Mouse (Mus musculus): Measurements from ENCODE around the gene Pate4. TPM values are rescaled to one million over a fixed set of nuclear protein-coding genes. Genes with fewer than 3 reads are reported as not detected.
"Not testable (repeated sequence)": the region's sequence is repeated elsewhere in the genome, so short reads cannot be mapped to it uniquely, and the experiment has no call there.

Pate4 gene
- not detected in 2 replicates for polyA plus RNA-seq (2015; fragmentation: Nextera tagmentation; extraction: Ambion mirVana)

DNA sequence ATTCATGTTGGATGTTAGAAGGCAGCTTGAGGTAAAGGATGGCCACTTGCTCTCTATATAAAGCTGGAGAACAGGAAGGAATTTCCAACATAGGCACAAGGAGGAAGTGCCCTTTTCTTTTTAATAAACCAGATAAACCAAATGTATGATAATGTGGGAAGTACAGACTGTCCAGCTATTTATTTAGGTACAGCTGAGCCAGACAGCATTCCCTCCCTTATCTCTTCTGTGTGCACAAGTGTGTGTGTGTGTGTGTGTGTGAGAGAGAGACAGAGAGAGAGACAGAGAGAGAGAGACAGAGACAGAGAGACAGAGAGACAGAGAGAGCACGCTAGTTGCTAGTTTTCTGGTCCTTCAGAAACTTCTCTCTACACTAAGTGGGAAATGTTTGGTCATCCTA is at the start of gene Pate4:
TSS of gene Pate4 (minus strand) at position 101 of the 400 bp plus-strand sequence.
- Histone ChIP-seq H3K9ac (ENCODE audit: low read depth, low read length) (no peak within 1 kb of the TSS), H3K9me3 (replicated peaks; ENCODE audit: control insufficient read depth, low read length) (no peaks in the 10 kb centered on the region), H3K27me3 (ENCODE audit: control insufficient read depth, insufficient read depth, low read depth, low read length) (no peaks in the 10 kb centered on the region), H3K27ac (ENCODE audit: low read length) (no peak within 1 kb of the TSS), H3K36me3 (ENCODE audit: control insufficient read depth, insufficient read depth) (no peaks in the 10 kb centered on the region), H3K4me1 (ENCODE audit: control insufficient read depth, low read depth, low read length) (no peaks in the 10 kb centered on the region), H3K4me3 (ENCODE audit: low read depth, low read length) (no peak within 1 kb of the TSS), H3K4me2 (ENCODE audit: low read depth, low read length) (no peak within 1 kb of the TSS)
- ATAC-seq (ENCODE audit: low read depth) = no peak
- WGBS (ENCODE audit: insufficient replicate concordance) = 36% methylated on average over 1 of the region's 1 CpGs

DNA sequence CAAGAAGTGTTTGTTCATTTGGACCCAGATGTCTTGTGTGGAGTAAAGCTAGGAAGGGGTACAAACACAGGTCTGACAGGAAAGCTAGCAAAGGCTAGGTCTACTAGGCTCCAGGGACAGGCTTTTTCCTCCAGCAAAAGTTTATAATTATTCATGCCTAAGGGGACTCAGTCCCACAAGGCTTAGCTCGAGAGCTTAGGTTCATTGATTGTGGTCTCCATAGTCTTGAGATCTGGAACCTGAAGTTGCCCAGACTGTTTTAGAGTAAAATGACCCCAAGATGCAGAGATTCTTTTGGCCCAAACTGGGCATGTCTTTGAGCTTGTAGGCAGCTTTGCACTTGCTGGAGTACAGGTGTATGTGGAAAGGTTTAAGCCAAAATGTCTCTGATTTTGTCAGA is 36.4 kb upstream of the Pate4 start, which contains the start of gene Pate3:
TSS of gene Pate3 (minus strand) at position 101 of the 400 bp plus-strand sequence.
- WGBS (ENCODE audit: insufficient replicate concordance) = 31% methylated on average over 1 of the region's 1 CpGs
- ATAC-seq (ENCODE audit: low read depth) = no peak

DNA sequence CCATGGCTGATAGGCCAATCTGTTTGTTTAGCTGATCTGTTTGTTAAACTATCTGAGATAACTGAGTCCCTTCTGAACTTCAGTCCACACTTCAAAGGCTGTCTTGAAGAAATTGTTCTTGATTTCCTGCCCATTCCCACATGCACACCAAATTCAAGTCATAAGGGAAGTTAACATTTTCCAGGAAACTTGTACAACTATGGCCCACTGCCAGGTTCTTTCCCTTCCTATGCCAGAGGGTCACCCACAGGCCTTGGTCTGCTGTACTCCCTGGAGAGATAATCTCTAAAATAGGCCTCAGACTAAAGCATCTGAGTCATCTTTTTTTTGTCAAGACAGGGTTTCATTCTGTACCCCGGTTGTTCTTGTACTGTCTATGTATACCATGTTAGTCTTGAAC is 21.2 kb upstream of the Pate4 start:
- no peaks in the 10 kb centered on the region for H3K36me3 ChIP-seq (ENCODE audit: control insufficient read depth, insufficient read depth)
- no peak overlapping the region for H3K9ac ChIP-seq (ENCODE audit: low read depth, low read length)
- H3K27me3 ChIP-seq (ENCODE audit: control insufficient read depth, insufficient read depth, low read depth, low read length) = no peaks in the 10 kb centered on the region
- no peak overlapping the region for H3K27ac ChIP-seq (ENCODE audit: low read length)
- no peaks in the 10 kb centered on the region for H3K4me1 ChIP-seq (ENCODE audit: control insufficient read depth, low read depth, low read length)
- no peak overlapping the region for H3K4me3 ChIP-seq (ENCODE audit: low read depth, low read length)
- no peak for ATAC-seq (ENCODE audit: low read depth)
- WGBS (ENCODE audit: insufficient replicate concordance) = 58% methylated on average over 1 of the region's 1 CpGs
- H3K4me2 ChIP-seq (ENCODE audit: low read depth, low read length) = no peak overlapping the region
- no peaks in the 10 kb centered on the region for H3K9me3 ChIP-seq (replicated peaks; ENCODE audit: control insufficient read depth, low read length)

More for the DNA sequence above, 36.4 kb upstream of the Pate4 start, which contains the start of gene Pate3:
- H3K4me2 ChIP-seq (ENCODE audit: low read depth, low read length) = no peak within 1 kb of the TSS
- no peaks in the 10 kb centered on the region for H3K9me3 ChIP-seq (replicated peaks; ENCODE audit: control insufficient read depth, low read length)
- no peak within 1 kb of the TSS for H3K4me3 ChIP-seq (ENCODE audit: low read depth, low read length)
- H3K4me1 ChIP-seq (ENCODE audit: control insufficient read depth, low read depth, low read length) = no peaks in the 10 kb centered on the region
- H3K36me3 ChIP-seq (ENCODE audit: control insufficient read depth, insufficient read depth) = no peaks in the 10 kb centered on the region
- H3K27me3 ChIP-seq (ENCODE audit: control insufficient read depth, insufficient read depth, low read depth, low read length) = no peaks in the 10 kb centered on the region
- H3K9ac ChIP-seq (ENCODE audit: low read depth, low read length) = no peak within 1 kb of the TSS
- H3K27ac ChIP-seq (ENCODE audit: low read length) = no peak within 1 kb of the TSS

DNA sequence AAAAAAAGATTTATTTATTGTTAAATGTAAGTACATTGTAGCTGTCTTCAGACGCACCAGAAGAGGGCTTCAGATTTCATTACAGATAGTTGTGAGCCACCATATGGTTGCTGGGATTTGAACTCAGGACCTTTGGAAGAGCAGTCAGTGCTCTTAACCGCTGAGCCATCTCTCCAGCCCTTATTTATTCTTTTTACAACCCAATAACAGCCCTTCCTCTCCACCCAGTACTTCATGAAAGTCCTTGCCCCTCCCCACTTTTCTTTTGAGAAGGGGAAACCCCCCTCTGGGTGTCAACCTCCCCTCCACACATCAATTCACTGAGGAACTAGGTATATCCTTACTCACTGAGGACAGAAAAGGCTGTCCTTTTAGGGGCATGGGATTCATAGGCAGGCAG is 5.0 kb upstream of the Pate4 start:
- not testable (repeated sequence) for H3K9ac ChIP-seq (ENCODE audit: low read depth, low read length); H3K4me1 ChIP-seq (ENCODE audit: control insufficient read depth, low read depth, low read length); ATAC-seq (ENCODE audit: low read depth); H3K27me3 ChIP-seq (ENCODE audit: control insufficient read depth, insufficient read depth, low read depth, low read length); H3K27ac ChIP-seq (ENCODE audit: low read length); H3K9me3 ChIP-seq (replicated peaks; ENCODE audit: control insufficient read depth, low read length); H3K4me3 ChIP-seq (ENCODE audit: low read depth, low read length); H3K4me2 ChIP-seq (ENCODE audit: low read depth, low read length); H3K36me3 ChIP-seq (ENCODE audit: control insufficient read depth, insufficient read depth)
- 44% methylated on average over 2 of the region's 2 CpGs for WGBS (ENCODE audit: insufficient replicate concordance)

DNA sequence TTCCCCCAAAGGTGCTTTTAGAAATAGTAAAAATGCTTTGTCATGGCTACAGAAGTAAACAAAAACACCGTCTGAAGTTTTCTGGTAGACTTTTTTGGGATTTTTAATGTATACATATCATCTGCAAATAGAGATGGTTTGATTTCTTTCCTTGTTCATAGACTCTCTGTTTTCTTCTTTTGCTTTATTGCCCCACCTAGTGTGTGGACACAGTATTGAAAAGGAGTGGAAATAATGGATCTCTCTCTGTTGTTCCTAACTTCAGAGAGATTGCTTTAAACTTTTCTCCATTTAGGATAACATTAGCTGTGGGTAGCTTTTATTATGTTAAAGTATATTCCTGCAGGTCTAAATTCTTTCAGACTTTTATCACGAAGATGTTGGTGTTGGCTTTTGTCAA is 2.3 kb upstream of the Pate4 start:
- Histone ChIP-seq H3K36me3 (ENCODE audit: control insufficient read depth, insufficient read depth) (no peaks in the 10 kb centered on the region), H3K9ac (ENCODE audit: low read depth, low read length) (no peak overlapping the region), H3K27ac (ENCODE audit: low read length) (no peak overlapping the region), H3K4me1 (ENCODE audit: control insufficient read depth, low read depth, low read length) (no peaks in the 10 kb centered on the region), H3K9me3 (replicated peaks; ENCODE audit: control insufficient read depth, low read length) (no peaks in the 10 kb centered on the region), H3K4me2 (ENCODE audit: low read depth, low read length) (no peak overlapping the region), H3K4me3 (ENCODE audit: low read depth, low read length) (no peak overlapping the region), H3K27me3 (ENCODE audit: control insufficient read depth, insufficient read depth, low read depth, low read length) (no peaks in the 10 kb centered on the region)
- no peak for ATAC-seq (ENCODE audit: low read depth)
- 18% methylated on average over 2 of the region's 2 CpGs for WGBS (ENCODE audit: insufficient replicate concordance)

DNA sequence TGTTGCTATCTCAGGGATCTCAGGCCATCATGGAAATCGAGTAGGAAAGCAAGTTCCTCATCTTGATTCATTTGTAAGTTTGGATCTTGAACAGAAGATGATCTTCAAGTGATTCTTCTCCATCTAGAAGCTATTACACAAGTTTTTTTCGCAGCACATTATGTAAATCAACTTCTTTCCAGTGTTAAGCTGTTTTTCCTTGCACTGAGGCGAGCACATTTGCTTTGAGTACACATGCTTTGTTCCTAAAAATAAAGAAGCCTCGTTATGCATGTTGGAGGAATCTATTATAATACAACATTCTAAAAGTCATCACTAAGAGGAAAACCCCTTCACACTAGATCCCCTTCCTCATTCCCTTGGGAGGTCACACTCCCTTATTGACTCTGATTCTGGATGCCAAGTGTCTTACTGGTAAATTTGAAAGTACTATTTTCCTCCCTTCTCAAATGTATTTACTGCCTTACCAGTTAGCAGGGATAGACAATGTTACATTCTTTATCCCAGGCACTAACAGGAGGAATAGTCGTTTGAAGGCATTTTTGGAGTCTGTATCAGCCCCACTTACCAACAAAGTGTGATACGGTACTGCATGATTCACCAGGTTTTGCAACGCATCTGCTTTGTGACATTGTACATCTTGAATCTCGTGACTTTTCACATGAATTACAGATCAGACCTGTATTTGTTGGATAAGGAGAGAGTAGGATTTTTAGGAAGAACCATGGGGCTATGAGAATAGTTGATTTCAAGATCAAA is 3.9 kb downstream of the Pate4 start:
- no peak overlapping the region for H3K9ac ChIP-seq (ENCODE audit: low read depth, low read length)
- no peaks in the 10 kb centered on the region for H3K9me3 ChIP-seq (replicated peaks; ENCODE audit: control insufficient read depth, low read length)
- WGBS (ENCODE audit: insufficient replicate concordance) = 50% methylated on average over 8 of the region's 8 CpGs
- H3K4me1 ChIP-seq (ENCODE audit: control insufficient read depth, low read depth, low read length) = no peaks in the 10 kb centered on the region
- no peaks in the 10 kb centered on the region for H3K27me3 ChIP-seq (ENCODE audit: control insufficient read depth, insufficient read depth, low read depth, low read length)
- no peak for ATAC-seq (ENCODE audit: low read depth)
- H3K36me3 ChIP-seq (ENCODE audit: control insufficient read depth, insufficient read depth) = no peaks in the 10 kb centered on the region
- H3K27ac ChIP-seq (ENCODE audit: low read length) = no peak overlapping the region
- H3K4me3 ChIP-seq (ENCODE audit: low read depth, low read length) = no peak overlapping the region
- H3K4me2 ChIP-seq (ENCODE audit: low read depth, low read length) = no peak overlapping the region

DNA sequence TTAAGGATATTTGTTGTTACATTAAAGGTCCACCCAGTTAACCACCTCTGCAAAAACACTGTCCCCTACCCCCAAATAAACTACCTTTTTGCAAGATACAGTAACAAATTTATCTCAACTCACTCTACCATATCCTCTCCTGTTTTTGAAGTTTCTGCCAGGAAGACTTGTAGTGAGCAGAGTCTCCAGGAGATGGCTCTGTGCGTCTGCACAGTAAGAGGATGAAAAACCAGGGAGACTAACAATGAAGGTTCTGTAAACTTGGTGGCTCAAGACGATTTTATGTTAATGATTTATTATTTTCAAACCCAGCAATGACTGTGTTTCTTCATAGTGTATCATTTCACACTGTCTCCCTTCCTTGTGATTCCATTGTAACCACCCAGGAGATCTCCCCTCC is 18.8 kb downstream of the Pate4 start:
- H3K9me3 ChIP-seq (replicated peaks; ENCODE audit: control insufficient read depth, low read length) = no peaks in the 10 kb centered on the region
- no peak overlapping the region for H3K9ac ChIP-seq (ENCODE audit: low read depth, low read length)
- no peak overlapping the region for H3K4me3 ChIP-seq (ENCODE audit: low read depth, low read length)
- no peak overlapping the region for H3K27ac ChIP-seq (ENCODE audit: low read length)
- ATAC-seq (ENCODE audit: low read depth) = no peak
- H3K36me3 ChIP-seq (ENCODE audit: control insufficient read depth, insufficient read depth) = no peaks in the 10 kb centered on the region
- H3K27me3 ChIP-seq (ENCODE audit: control insufficient read depth, insufficient read depth, low read depth, low read length) = no peaks in the 10 kb centered on the region
- 16% methylated on average over 2 of the region's 2 CpGs for WGBS (ENCODE audit: insufficient replicate concordance)
- no peaks in the 10 kb centered on the region for H3K4me1 ChIP-seq (ENCODE audit: control insufficient read depth, low read depth, low read length)
- H3K4me2 ChIP-seq (ENCODE audit: low read depth, low read length) = no peak overlapping the region

DNA sequence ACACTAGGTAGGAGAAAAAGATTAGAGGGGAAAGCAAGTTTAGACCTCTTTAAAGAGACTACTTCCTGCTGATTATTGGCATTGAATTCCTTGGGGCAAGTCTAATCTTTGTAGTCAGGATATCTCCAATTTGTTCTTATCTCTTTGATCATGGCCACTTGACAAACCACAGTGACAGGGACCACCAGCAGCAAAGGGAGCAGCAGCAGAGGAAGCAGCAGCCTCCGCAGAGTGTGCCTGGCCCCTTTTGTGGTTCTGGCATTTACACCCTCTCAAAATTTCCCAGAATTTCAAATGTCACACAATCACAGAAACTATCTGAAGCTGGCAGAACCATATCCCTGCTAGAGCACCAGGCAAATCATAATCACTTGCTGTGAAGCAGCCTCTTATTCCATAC is 24.1 kb downstream of the Pate4 start:
- no peak for ATAC-seq (ENCODE audit: low read depth)
- no peaks in the 10 kb centered on the region for H3K27me3 ChIP-seq (ENCODE audit: control insufficient read depth, insufficient read depth, low read depth, low read length)
- no peaks in the 10 kb centered on the region for H3K36me3 ChIP-seq (ENCODE audit: control insufficient read depth, insufficient read depth)
- no peak overlapping the region for H3K27ac ChIP-seq (ENCODE audit: low read length)
- H3K9me3 ChIP-seq (replicated peaks; ENCODE audit: control insufficient read depth, low read length) = no peaks in the 10 kb centered on the region
- no peak overlapping the region for H3K4me2 ChIP-seq (ENCODE audit: low read depth, low read length)
- no peak overlapping the region for H3K9ac ChIP-seq (ENCODE audit: low read depth, low read length)
- 21% methylated on average over 1 of the region's 1 CpGs for WGBS (ENCODE audit: insufficient replicate concordance)
- no peak overlapping the region for H3K4me3 ChIP-seq (ENCODE audit: low read depth, low read length)
- H3K4me1 ChIP-seq (ENCODE audit: control insufficient read depth, low read depth, low read length) = no peaks in the 10 kb centered on the region

DNA sequence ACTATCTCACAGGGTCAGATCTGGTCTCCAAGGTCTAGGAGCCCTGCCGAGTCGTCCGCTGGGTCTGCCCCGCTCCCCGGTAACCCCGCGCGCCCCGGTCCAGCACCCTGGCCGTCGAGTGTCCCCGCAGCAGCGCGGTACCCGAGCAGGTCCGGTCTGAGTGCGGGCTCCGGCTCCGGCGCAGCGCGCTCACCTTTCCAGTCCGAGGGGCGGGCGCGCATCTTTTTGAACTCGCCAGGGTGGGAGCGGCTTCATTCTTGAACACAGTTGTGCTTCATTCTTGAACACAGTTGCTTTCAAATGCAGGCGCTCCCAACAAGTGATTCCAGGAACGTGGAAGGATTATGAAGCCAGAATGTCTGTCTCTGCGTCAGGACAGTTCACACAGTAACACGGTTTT is 37.3 kb downstream of the Pate4 start:
- ATAC-seq (ENCODE audit: low read depth) = no peak
- Histone ChIP-seq H3K27ac (ENCODE audit: low read length) (no peak overlapping the region), H3K9me3 (replicated peaks; ENCODE audit: control insufficient read depth, low read length) (no peaks in the 10 kb centered on the region), H3K4me3 (ENCODE audit: low read depth, low read length) (no peak overlapping the region), H3K36me3 (ENCODE audit: control insufficient read depth, insufficient read depth) (no peaks in the 10 kb centered on the region), H3K9ac (ENCODE audit: low read depth, low read length) (no peak overlapping the region), H3K27me3 (ENCODE audit: control insufficient read depth, insufficient read depth, low read depth, low read length) (peaks cover 20% of the 10 kb centered on the region), H3K4me2 (ENCODE audit: low read depth, low read length) (no peak overlapping the region), H3K4me1 (ENCODE audit: control insufficient read depth, low read depth, low read length) (no peaks in the 10 kb centered on the region; the same call in 1 of the 2 replicates)
- WGBS (ENCODE audit: insufficient replicate concordance) = 8% methylated on average over 32 of the region's 32 CpGs
